Mouse (Mus musculus) stomach, embryonic 14.5 days (tissue): ENCODE data around the gene Olfr901. TPM values are rescaled to one million over a fixed set of nuclear protein-coding genes. Genes with fewer than 3 reads are reported as not detected.

Experiments
- polyA plus RNA-seq: library from polyadenylated mRNA; unstranded; fragments of >200 nt; fragmentation: Nextera tagmentation; extraction: Ambion mirVana; gene quantifications from 2 replicates; pipeline ENCODE4 v1.2.1, GENCODE M21; 2014

Gene Olfr901
- polyA plus RNA-seq, 1 experiment from 2014 or later = not detected

Other genes with a start within 250 kb of the Olfr901 start
- not detected in 2 replicates for gene Olfr891, start 248.6 kb upstream of the Olfr901 start, polyA plus RNA-seq
- not detected in 2 replicates for gene Olfr893, start 221.1 kb upstream of the Olfr901 start, polyA plus RNA-seq
- not detected in 2 replicates for gene Olfr894, start 211.4 kb upstream of the Olfr901 start, polyA plus RNA-seq
- gene Olfr143, start 176.7 kb upstream of the Olfr901 start, polyA plus RNA-seq = not detected in 2 replicates
- not detected in 2 replicates for gene Olfr895, start 161.6 kb upstream of the Olfr901 start, polyA plus RNA-seq
- not detected in 2 replicates for gene Olfr896-ps1, start 138.3 kb upstream of the Olfr901 start, polyA plus RNA-seq
- gene Olfr25, start 100.4 kb upstream of the Olfr901 start, polyA plus RNA-seq = not detected in 2 replicates
- not detected in 2 replicates for gene Olfr898, start 81.0 kb upstream of the Olfr901 start, polyA plus RNA-seq
- gene Olfr250, start 62.6 kb upstream of the Olfr901 start, polyA plus RNA-seq = not detected in 2 replicates
- not detected in 2 replicates for gene Olfr251, start 52.4 kb upstream of the Olfr901 start, polyA plus RNA-seq
- gene Olfr147, start 27.8 kb upstream of the Olfr901 start, polyA plus RNA-seq = not detected in 2 replicates
- gene Olfr902, start 18.2 kb downstream of the Olfr901 start, polyA plus RNA-seq = not detected in 2 replicates
- not detected in 2 replicates for gene Olfr904, start 33.7 kb downstream of the Olfr901 start, polyA plus RNA-seq
- not detected in 2 replicates for gene Olfr905, start 41.7 kb downstream of the Olfr901 start, polyA plus RNA-seq
- gene Olfr906, start 57.6 kb downstream of the Olfr901 start, polyA plus RNA-seq = not detected in 2 replicates
- not detected in 2 replicates for gene Olfr907, start 66.3 kb downstream of the Olfr901 start, polyA plus RNA-seq
- not detected in 2 replicates for gene Olfr911-ps1, start 92.1 kb downstream of the Olfr901 start, polyA plus RNA-seq
- not detected in 2 replicates for gene Olfr910, start 108.4 kb downstream of the Olfr901 start, polyA plus RNA-seq
- gene Olfr912, start 150.7 kb downstream of the Olfr901 start, polyA plus RNA-seq = not detected in 2 replicates
- gene Olfr913, start 163.3 kb downstream of the Olfr901 start, polyA plus RNA-seq = not detected in 2 replicates
- not detected in 2 replicates for gene Olfr914, start 175.6 kb downstream of the Olfr901 start, polyA plus RNA-seq
- not detected in 2 replicates for gene Olfr916, start 230.4 kb downstream of the Olfr901 start, polyA plus RNA-seq
- gene Olfr917, start 236.4 kb downstream of the Olfr901 start, polyA plus RNA-seq = not detected in 2 replicates
- gene Olfr918, start 245.1 kb downstream of the Olfr901 start, polyA plus RNA-seq = not detected in 2 replicates